In genomic region chr1:114287349-114287748, GRCm38 (mm10) we compare ENCODE assay signal across 20 mouse cellular contexts.
DNase-seq lines count a peak whose midpoint lies in the region; ATAC-seq and TF ChIP-seq lines count a peak whose summit lies in the region.
"Had no signal": no experiment of that assay in that cellular context is flagged by ENCODE, and none has a peak within 500 bp of the region (broad histone marks: within the 10 kb centered on the region; RNA-seq: fewer than 3 reads in every experiment).

No protein-coding gene starts in this region.

- H3K9ac ChIP-seq in intestine, embryonic 15.5 days, result no peak overlapping the region
- no peak overlapping the region for H3K9ac ChIP-seq in intestine, embryonic 16.5 days (ENCODE audit: low read depth, low read length)
- H3K9ac ChIP-seq in kidney, postnatal 0 days (ENCODE audit: low read depth, low read length), result no peak overlapping the region
- H3K9ac ChIP-seq in midbrain, embryonic 16.5 days (ENCODE audit: low read depth, low read length), result no peak overlapping the region
- H3K9ac ChIP-seq in forebrain, embryonic 13.5 days, result no peak overlapping the region
- H3K9ac ChIP-seq: embryonic facial prominence, embryonic 13.5 days; heart, embryonic 15.5 days; hindbrain, embryonic 13.5 days had no signal

- H3K4me3 ChIP-seq in intestine, embryonic 15.5 days (replicated peaks), result no peak overlapping the region
- no peak overlapping the region for H3K4me3 ChIP-seq in intestine, embryonic 16.5 days (ENCODE audit: low read length)
- H3K4me3 ChIP-seq in kidney, postnatal 0 days (replicated peaks; ENCODE audit: low read depth, low read length), result no peak overlapping the region
- H3K4me3 ChIP-seq in midbrain, embryonic 16.5 days (ENCODE audit: low read depth, low read length), result no peak overlapping the region
- no peak overlapping the region for H3K4me3 ChIP-seq in forebrain, embryonic 13.5 days
- H3K4me3 ChIP-seq: embryonic facial prominence, embryonic 13.5 days; heart, adult 2 months; heart, embryonic 15.5 days; hindbrain, embryonic 13.5 days had no signal

- no peak overlapping the region for H3K4me2 ChIP-seq in intestine, embryonic 15.5 days (replicated peaks)
- H3K4me2 ChIP-seq in intestine, embryonic 16.5 days (ENCODE audit: low read depth, low read length), result no peak overlapping the region
- H3K4me2 ChIP-seq in kidney, postnatal 0 days (ENCODE audit: low read length), result no peak overlapping the region
- no peak overlapping the region for H3K4me2 ChIP-seq in midbrain, embryonic 16.5 days (ENCODE audit: low read length)
- H3K4me2 ChIP-seq in forebrain, embryonic 13.5 days, result no peak overlapping the region
- H3K4me2 ChIP-seq: embryonic facial prominence, embryonic 13.5 days; heart, embryonic 11.5 days; heart, embryonic 15.5 days; hindbrain, embryonic 13.5 days had no signal

- TF ChIP-seq CTCF in kidney, postnatal 0 days (IDR thresholded peaks at IDR 0.05; ENCODE audit: low read depth), result no peak

- H3K36me3 ChIP-seq in intestine, embryonic 15.5 days, result no peaks in the 10 kb centered on the region
- no peaks in the 10 kb centered on the region for H3K36me3 ChIP-seq in intestine, embryonic 16.5 days (ENCODE audit: control insufficient read depth, insufficient read depth, low read length)
- H3K36me3 ChIP-seq in kidney, postnatal 0 days (ENCODE audit: insufficient read depth, low read length), result no peaks in the 10 kb centered on the region
- no peaks in the 10 kb centered on the region for H3K36me3 ChIP-seq in midbrain, embryonic 16.5 days (ENCODE audit: control insufficient read depth, insufficient read depth, low read length)
- no peaks in the 10 kb centered on the region for H3K36me3 ChIP-seq in forebrain, embryonic 13.5 days (ENCODE audit: poor library complexity, severe bottlenecking)
- H3K36me3 ChIP-seq: embryonic facial prominence, embryonic 13.5 days; heart, embryonic 15.5 days; hindbrain, embryonic 13.5 days had no signal

- no peak overlapping the region for H3K27ac ChIP-seq in intestine, embryonic 15.5 days
- H3K27ac ChIP-seq in intestine, embryonic 16.5 days (ENCODE audit: low read length), result no peak overlapping the region
- no peak overlapping the region for H3K27ac ChIP-seq in kidney, postnatal 0 days
- H3K27ac ChIP-seq in midbrain, embryonic 16.5 days (ENCODE audit: low read length), result no peak overlapping the region
- H3K27ac ChIP-seq in forebrain, embryonic 13.5 days, result no peak overlapping the region
- H3K27ac ChIP-seq: embryonic facial prominence, embryonic 13.5 days; heart, adult 2 months; heart, embryonic 15.5 days; hindbrain, embryonic 13.5 days had no signal

- peak; percentile 66; the same call in 1 of the 2 replicates for ATAC-seq in intestine, embryonic 15.5 days
- peak; percentile 81 for ATAC-seq in intestine, embryonic 16.5 days
- 0 out of 2 replicates have a peak, but pooled peaks have one; percentile 46 for ATAC-seq in kidney, postnatal 0 days (replicated peaks; ENCODE audit: low FRiP score, low read depth)
- ATAC-seq in midbrain, embryonic 16.5 days, result no peak
- no peak for ATAC-seq in forebrain, embryonic 13.5 days
- ATAC-seq: forebrain, embryonic 14.5 days had no signal

- H3K4me1 ChIP-seq in intestine, embryonic 15.5 days (replicated peaks), result no peaks in the 10 kb centered on the region
- H3K4me1 ChIP-seq in intestine, embryonic 16.5 days (ENCODE audit: control insufficient read depth, insufficient read depth, low read length), result 0 out of 2 replicates have a peak, but pooled peaks cover 2% of the 10 kb centered on the region
- no peaks in the 10 kb centered on the region for H3K4me1 ChIP-seq in kidney, postnatal 0 days (replicated peaks; ENCODE audit: insufficient read depth, low read length)
- H3K4me1 ChIP-seq in midbrain, embryonic 16.5 days (ENCODE audit: control insufficient read depth, insufficient read depth, low read length), result no peaks in the 10 kb centered on the region
- no peaks in the 10 kb centered on the region for H3K4me1 ChIP-seq in forebrain, embryonic 13.5 days
- H3K4me1 ChIP-seq: embryonic facial prominence, embryonic 13.5 days; heart, embryonic 15.5 days; hindbrain, embryonic 13.5 days had no signal

- 76% methylated on average over 2 of the region's 2 CpGs for WGBS in intestine, embryonic 15.5 days
- WGBS in intestine, embryonic 16.5 days, result 75% methylated on average over 2 of the region's 2 CpGs
- 88% methylated on average over 2 of the region's 2 CpGs for WGBS in kidney, postnatal 0 days
- 100% methylated on average over 2 of the region's 2 CpGs for WGBS in midbrain, embryonic 16.5 days
- WGBS in forebrain, embryonic 13.5 days, result 88% methylated on average over 2 of the region's 2 CpGs

- no peaks in the 10 kb centered on the region for H3K27me3 ChIP-seq in intestine, embryonic 15.5 days (replicated peaks)
- H3K27me3 ChIP-seq in intestine, embryonic 16.5 days (replicated peaks; ENCODE audit: control insufficient read depth, insufficient read depth, low read length), result no peaks in the 10 kb centered on the region
- H3K27me3 ChIP-seq in kidney, postnatal 0 days (ENCODE audit: insufficient read depth, low read length), result no peaks in the 10 kb centered on the region
- no peaks in the 10 kb centered on the region for H3K27me3 ChIP-seq in midbrain, embryonic 16.5 days (ENCODE audit: control insufficient read depth, insufficient read depth, low read depth, low read length)
- H3K27me3 ChIP-seq in forebrain, embryonic 13.5 days, result no peaks in the 10 kb centered on the region
- H3K27me3 ChIP-seq: embryonic facial prominence, embryonic 13.5 days; heart, embryonic 15.5 days; hindbrain, embryonic 13.5 days had no signal

- no peak for DNase-seq in kidney, postnatal 0 days (ENCODE audit: low spot score)
- DNase-seq in kidney, postnatal 36 days, result peak; percentile 47 to 77
- DNase-seq in frontal cortex, postnatal 14 days (ENCODE audit: low spot score in 2 of 2), result no peak
- DNase-seq: adrenal gland, adult 2 months; adrenal gland, postnatal 25 days; cerebellum, adult 18-20 months; cerebellum, adult 9-11 months; cerebellum, postnatal 36 days; gastrocnemius, postnatal 14 days; heart, adult 2 months; heart, postnatal 14 days had no signal

- no peaks in the 10 kb centered on the region for H3K9me3 ChIP-seq in intestine, embryonic 15.5 days
- no peaks in the 10 kb centered on the region for H3K9me3 ChIP-seq in intestine, embryonic 16.5 days (ENCODE audit: control insufficient read depth, low read length)
- H3K9me3 ChIP-seq in kidney, postnatal 0 days (replicated peaks; ENCODE audit: low read length), result no peaks in the 10 kb centered on the region
- H3K9me3 ChIP-seq in midbrain, embryonic 16.5 days (replicated peaks; ENCODE audit: control insufficient read depth, low read length, poor library complexity, severe bottlenecking), result no peaks in the 10 kb centered on the region
- no peaks in the 10 kb centered on the region for H3K9me3 ChIP-seq in forebrain, embryonic 13.5 days (replicated peaks)
- H3K9me3 ChIP-seq: embryonic facial prominence, embryonic 13.5 days; heart, embryonic 15.5 days; hindbrain, embryonic 13.5 days had no signal

Comparison
In these comparisons a context has a peak if more than half of its experiments do, and no peak if none do; other contexts are left out.
1. DNase-seq: peak in kidney, postnatal 36 days (2 of 2); none in kidney, postnatal 0 days (single experiment) and frontal cortex, postnatal 14 days (0 of 2).
2. ATAC-seq: peak in intestine, embryonic 15.5 days (single experiment), intestine, embryonic 16.5 days (single experiment) and kidney, postnatal 0 days (single experiment); none in midbrain, embryonic 16.5 days (single experiment) and forebrain, embryonic 13.5 days (single experiment).